Mouse (Mus musculus): ENCODE data around the gene Rarb. TPM values are rescaled to one million over a fixed set of nuclear protein-coding genes. Genes with fewer than 3 reads are reported as not detected.

The Rarb gene
- polyA plus RNA-seq, 1 experiment from 2014 or later = 16.8 TPM

DNA sequence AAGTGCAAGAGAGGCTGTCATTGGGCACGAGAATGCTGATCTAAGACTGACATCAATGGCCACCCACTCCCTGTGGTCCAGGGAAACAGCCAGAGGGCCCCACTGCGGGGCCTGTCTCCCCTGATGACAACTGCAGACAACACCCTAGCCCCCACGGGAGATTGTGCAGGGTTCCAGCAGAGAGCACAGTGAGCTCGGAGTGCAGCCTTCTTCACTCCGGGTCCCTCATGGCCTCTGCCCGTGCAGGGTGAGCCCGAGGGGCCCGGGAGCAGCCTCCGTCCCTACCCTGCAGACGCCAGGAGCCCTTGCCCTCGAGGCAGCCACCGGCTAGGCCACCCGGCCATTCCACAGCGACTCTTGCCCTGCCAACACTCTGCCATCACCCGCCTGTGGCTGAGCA is 95.0 kb downstream of the Rarb start:
- Histone ChIP-seq H3K9me3 (0 out of 2 replicates have a peak, but pooled peaks cover 4% of the 10 kb centered on the region), H3K4me1 (no peaks in the 10 kb centered on the region), H3K27me3 (ENCODE audit: poor library complexity, severe bottlenecking) (no peaks in the 10 kb centered on the region), H3K36me3 (replicated peaks) (no peaks in the 10 kb centered on the region), H3K27ac (no peak overlapping the region), H3K4me3 (no peak overlapping the region)
- no peak for DNase-seq (ENCODE audit: extremely low spot score, low spot score)
- WGBS = 90% methylated on average over 15 of the region's 15 CpGs

DNA sequence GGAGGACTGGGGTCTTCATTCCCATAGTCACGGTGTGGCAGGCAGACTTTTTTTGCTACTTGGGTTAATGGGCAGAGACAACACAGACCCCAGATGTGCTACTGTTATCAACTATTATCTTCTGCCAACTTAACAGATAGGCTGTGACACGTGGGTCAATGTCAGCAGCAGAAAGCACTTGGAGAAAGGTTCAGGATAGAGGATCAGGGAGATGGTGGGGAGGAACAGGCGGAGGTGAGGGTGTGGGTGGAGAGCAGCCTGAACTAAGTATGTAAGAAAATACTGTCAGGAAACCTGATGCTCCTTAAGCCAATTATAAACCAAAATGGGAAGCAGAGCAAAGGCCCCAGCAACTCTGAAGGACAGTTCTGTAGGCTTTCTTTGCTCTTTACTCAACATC is 101.1 kb downstream of the Rarb start:
- no peaks in the 10 kb centered on the region for H3K9me3 ChIP-seq
- H3K4me3 ChIP-seq = no peak overlapping the region
- no peak for DNase-seq (ENCODE audit: extremely low spot score, low spot score)
- H3K27me3 ChIP-seq (ENCODE audit: poor library complexity, severe bottlenecking) = no peaks in the 10 kb centered on the region
- H3K27ac ChIP-seq = no peak overlapping the region
- WGBS = 78% methylated on average over 3 of the region's 3 CpGs
- H3K4me1 ChIP-seq = peaks cover 6% of the 10 kb centered on the region; the same call in 1 of the 2 replicates
- no peaks in the 10 kb centered on the region for H3K36me3 ChIP-seq (replicated peaks)

DNA sequence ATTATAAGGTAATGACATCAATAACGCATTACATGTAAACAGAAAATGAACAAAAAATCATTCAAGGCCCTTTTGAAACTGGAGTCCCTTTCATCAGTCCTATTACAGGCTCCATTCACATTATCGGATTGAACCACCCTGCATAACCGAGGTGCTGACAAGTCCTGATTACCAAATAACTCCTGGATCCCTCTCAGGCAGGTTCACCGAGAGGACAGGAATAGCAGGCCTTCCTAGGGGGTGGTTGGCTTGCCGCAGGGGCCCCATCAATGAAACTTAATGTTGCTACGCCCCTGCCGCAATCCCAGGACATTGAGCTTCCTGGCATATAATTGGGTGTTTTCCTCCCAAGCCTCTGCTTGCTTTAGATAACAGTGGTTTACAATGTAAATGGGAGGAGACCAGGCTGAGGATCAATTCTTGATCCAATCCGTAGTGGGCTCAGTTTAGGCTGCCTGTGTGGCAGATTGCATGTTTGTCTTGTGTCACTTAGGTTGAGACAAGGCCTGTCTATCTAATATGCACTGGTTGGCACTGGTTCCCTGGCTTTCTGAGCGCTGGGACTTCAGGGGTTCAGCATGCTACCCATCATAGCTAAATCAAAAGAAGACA is 104.5 kb downstream of the Rarb start:
- H3K36me3 ChIP-seq (replicated peaks) = no peaks in the 10 kb centered on the region
- 65% methylated on average over 9 of the region's 9 CpGs for WGBS
- H3K27ac ChIP-seq = no peak overlapping the region
- H3K4me1 ChIP-seq = peaks cover 6% of the 10 kb centered on the region; the same call in 1 of the 2 replicates
- DNase-seq (ENCODE audit: extremely low spot score, low spot score) = no peak
- no peaks in the 10 kb centered on the region for H3K27me3 ChIP-seq (ENCODE audit: poor library complexity, severe bottlenecking)
- H3K4me3 ChIP-seq = no peak overlapping the region
- H3K9me3 ChIP-seq = no peaks in the 10 kb centered on the region

DNA sequence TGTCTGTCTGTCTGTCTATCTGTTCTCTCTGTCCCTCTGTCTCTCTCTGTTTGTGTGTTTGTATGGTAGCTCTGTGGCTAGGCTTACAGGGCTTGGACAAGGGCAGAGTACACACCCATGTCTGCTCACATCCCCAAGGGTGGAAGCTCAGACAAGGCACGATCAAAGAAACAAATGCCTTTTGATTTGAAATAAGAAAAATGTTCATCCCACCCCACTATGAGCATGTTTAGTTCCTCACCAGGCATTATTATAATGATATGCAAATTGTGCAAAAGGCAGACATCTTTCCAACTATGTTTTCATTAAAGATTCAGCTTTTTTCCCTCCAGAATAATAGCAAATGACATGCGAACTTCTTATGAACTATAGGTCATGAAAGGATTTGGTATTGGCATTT is 105.2 kb downstream of the Rarb start:
- no peak overlapping the region for H3K4me3 ChIP-seq
- H3K36me3 ChIP-seq (replicated peaks) = no peaks in the 10 kb centered on the region
- H3K4me1 ChIP-seq = peaks cover 6% of the 10 kb centered on the region; the same call in 1 of the 2 replicates
- no peaks in the 10 kb centered on the region for H3K9me3 ChIP-seq
- WGBS = 87% methylated on average over 2 of the region's 2 CpGs
- H3K27me3 ChIP-seq (ENCODE audit: poor library complexity, severe bottlenecking) = no peaks in the 10 kb centered on the region
- DNase-seq (ENCODE audit: extremely low spot score, low spot score) = no peak
- H3K27ac ChIP-seq = no peak overlapping the region

DNA sequence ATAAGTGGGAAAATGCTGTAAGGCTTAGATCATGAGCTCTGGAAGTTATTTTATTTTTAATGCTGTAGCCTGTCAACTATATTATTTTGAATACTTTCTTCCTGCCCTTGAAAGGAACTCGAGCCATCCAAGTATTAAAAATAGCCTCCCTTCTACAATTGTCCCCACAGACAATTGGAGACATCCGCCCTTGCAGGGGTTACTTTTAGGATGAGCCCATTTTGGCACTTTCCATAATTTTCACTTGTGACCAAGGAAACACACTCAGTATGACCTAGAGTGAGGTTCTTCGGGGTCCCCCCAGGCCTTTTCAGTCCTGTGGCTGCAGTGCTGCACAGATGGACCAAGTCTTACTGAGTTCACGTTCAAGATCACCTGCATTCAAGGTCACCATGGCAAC is 119.7 kb downstream of the Rarb start:
- Histone ChIP-seq H3K4me3 (no peak overlapping the region), H3K27ac (no peak overlapping the region), H3K27me3 (ENCODE audit: poor library complexity, severe bottlenecking) (no peaks in the 10 kb centered on the region), H3K36me3 (replicated peaks) (no peaks in the 10 kb centered on the region), H3K4me1 (peaks cover 8% of the 10 kb centered on the region), H3K9me3 (no peaks in the 10 kb centered on the region)
- WGBS = 80% methylated on average over 4 of the region's 4 CpGs
- no peak for DNase-seq (ENCODE audit: extremely low spot score, low spot score)

DNA sequence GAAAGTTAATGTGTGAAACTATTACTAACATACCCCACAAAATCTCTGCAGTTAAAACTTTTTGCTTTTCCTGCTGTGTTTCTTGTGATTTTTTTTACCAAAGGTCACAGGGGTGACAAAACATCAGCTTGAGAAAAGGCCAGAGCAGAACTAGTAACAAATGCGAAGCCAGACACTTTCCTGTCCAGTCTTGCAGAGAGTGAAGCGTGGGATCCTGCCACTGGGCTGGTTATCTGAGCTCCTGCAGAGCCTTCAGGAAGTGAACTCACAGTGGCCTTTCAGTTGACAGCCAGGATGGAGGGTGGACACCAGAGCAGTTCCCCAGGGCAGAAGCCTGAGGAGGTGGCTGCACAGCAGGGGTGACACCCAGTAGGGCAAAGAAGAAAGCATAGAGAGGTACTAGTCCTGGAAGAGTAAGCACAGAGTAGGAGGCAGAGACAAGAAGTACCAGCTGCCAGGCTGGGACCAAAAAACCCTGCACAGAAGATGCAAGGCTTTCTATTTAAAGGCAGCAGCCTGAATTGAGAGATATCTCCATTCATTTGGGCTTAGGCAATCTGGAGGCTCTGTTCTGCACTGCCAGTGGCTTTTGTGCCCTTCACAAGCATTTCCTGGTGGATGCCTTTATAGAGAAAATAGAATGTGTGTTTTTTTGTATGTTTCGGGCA is 123.4 kb downstream of the Rarb start:
- Histone ChIP-seq H3K27ac (peak overlapping the region; percentile 60; the same call in 1 of the 2 replicates), H3K9me3 (no peaks in the 10 kb centered on the region), H3K4me3 (no peak overlapping the region), H3K27me3 (ENCODE audit: poor library complexity, severe bottlenecking) (no peaks in the 10 kb centered on the region), H3K4me1 (peaks cover 8% of the 10 kb centered on the region), H3K36me3 (replicated peaks) (no peaks in the 10 kb centered on the region)
- no peak for DNase-seq (ENCODE audit: extremely low spot score, low spot score)
- 39% methylated on average over 3 of the region's 3 CpGs for WGBS

DNA sequence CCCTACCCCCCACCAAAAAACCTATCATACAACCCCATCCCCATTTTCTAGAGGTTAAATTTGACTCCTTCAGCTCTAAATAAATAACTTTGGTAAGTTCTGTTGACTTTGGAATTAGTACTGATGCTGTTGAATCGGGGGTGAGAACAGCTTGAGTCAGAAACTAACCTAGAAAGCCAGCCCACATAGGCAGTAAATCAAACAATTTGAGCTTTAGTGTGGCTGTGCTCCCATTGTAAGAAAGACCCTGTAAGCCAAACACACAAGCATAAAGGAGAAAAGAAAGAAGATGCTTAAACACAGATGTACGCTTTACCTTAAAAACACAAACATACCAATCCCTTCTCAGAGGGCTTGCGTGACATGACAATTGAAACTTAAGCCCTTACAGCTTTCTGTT is 140.6 kb downstream of the Rarb start:
- Histone ChIP-seq H3K36me3 (replicated peaks) (no peaks in the 10 kb centered on the region), H3K4me1 (no peaks in the 10 kb centered on the region), H3K27ac (no peak overlapping the region), H3K27me3 (ENCODE audit: poor library complexity, severe bottlenecking) (no peaks in the 10 kb centered on the region), H3K4me3 (no peak overlapping the region), H3K9me3 (no peaks in the 10 kb centered on the region)
- no peak for DNase-seq (ENCODE audit: extremely low spot score, low spot score)
- WGBS = 79% methylated on average over 3 of the region's 3 CpGs

DNA sequence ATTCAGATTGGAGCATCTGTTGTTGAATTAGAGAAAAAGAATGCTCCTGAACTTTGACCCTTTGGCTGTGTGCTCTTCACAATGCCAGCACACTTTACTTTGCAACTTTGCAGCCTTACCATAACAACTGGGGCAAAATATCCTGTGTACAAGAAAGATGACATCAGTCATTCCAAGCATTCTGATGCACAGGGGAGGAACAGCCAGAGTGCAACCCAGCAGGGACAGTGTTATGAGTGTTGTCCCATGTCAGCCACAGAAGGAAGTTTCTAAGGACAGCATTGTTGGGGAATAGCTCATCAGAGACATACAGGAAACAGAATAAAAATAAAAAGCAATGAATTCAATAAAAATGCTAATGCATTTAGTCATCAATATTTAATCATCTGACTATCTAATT is 141.9 kb downstream of the Rarb start:
- no peaks in the 10 kb centered on the region for H3K4me1 ChIP-seq
- H3K27me3 ChIP-seq (ENCODE audit: poor library complexity, severe bottlenecking) = no peaks in the 10 kb centered on the region
- no peak overlapping the region for H3K27ac ChIP-seq
- H3K4me3 ChIP-seq = no peak overlapping the region
- no peaks in the 10 kb centered on the region for H3K9me3 ChIP-seq
- no peaks in the 10 kb centered on the region for H3K36me3 ChIP-seq (replicated peaks)
- no peak for DNase-seq (ENCODE audit: extremely low spot score, low spot score)

DNA sequence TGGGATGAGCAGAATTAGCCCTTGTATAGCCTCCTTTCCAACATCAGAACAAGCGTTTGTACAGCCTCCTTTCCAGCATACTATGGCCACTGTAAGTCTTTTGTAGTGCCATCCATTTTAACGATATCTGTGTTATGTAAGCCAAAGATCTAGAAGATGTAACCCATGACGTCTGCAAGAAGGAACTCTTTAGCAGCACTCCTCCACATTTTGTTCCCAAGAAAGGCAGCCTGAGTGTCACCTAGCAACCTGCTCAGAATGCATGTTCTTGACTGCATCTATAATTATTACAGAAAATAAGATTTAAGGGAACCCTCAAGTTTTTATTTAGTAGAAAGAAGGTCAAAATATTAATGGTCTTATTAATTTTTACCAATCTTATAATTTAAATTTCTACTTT is 148.4 kb downstream of the Rarb start:
- DNase-seq (ENCODE audit: extremely low spot score, low spot score) = no peak
- Histone ChIP-seq H3K36me3 (replicated peaks) (no peaks in the 10 kb centered on the region), H3K27ac (no peak overlapping the region), H3K4me3 (no peak overlapping the region), H3K27me3 (ENCODE audit: poor library complexity, severe bottlenecking) (no peaks in the 10 kb centered on the region), H3K4me1 (no peaks in the 10 kb centered on the region), H3K9me3 (no peaks in the 10 kb centered on the region)
- WGBS = 86% methylated on average over 3 of the region's 3 CpGs

DNA sequence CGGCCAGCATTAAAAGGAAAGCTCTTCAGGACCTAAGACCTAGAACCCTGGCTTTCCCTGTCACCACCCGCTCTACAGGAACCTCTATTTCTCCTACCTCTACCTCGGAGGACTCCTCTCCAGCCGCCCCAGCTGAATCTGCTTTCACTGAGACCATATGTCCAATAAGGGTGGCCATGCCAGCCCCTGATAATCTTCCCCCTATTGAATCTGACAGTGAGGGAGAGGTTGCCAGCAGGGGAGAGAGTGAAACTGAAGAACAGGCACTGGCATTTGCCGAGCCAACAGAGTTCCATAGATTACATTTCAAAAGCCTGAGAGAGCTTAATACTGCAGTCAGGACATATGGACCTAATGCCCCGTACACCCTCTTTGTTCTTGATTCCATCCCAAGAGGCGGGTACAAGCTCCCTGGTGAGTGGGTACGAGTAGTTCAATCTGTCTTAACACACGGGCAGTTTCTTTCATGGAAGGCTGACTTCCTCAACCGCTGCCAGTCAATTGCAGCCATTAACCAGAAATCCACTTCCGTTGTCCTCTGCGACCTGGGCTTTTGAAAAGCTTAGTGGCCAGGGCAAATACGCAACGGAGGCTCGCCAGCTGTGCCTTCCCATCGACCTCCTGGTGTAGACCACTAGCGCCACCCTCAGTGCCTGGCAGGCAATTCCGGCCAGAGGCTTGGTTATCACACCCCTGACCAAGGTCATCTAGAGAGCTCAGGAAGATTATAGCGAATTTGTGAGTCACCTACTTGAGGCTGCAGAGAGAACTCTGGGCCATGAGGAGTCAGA is 179.6 kb downstream of the Rarb start:
- Histone ChIP-seq H3K36me3 (replicated peaks) (no peaks in the 10 kb centered on the region), H3K9me3 (peaks cover 30% of the 10 kb centered on the region), H3K4me1 (no peaks in the 10 kb centered on the region), H3K27me3 (ENCODE audit: poor library complexity, severe bottlenecking) (no peaks in the 10 kb centered on the region), H3K27ac (no peak overlapping the region), H3K4me3 (no peak overlapping the region)
- DNase-seq (ENCODE audit: extremely low spot score, low spot score) = no peak
- WGBS = 91% methylated on average over 19 of the region's 19 CpGs

DNA sequence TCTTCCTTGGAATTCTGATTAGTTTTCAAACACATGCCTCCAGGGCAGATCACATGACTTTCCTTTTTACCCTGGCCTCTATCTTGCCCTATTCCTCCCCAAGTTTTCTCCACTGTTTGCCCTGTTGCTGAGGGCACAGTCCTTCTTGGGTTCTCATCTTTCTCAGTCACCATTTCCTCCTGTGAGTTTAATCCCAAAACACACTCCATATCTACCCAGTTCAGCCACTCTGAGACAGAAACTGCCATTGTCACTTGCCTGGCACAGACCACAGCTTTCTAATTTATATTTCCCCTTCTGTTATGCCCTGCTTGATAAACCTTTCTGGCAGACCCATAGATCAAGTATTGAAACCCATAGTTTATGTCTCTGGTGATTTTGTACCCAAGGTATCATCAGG is 205.0 kb downstream of the Rarb start:
- Histone ChIP-seq H3K36me3 (replicated peaks) (no peaks in the 10 kb centered on the region), H3K27ac (no peak overlapping the region), H3K4me1 (no peaks in the 10 kb centered on the region), H3K4me3 (no peak overlapping the region), H3K27me3 (ENCODE audit: poor library complexity, severe bottlenecking) (no peaks in the 10 kb centered on the region), H3K9me3 (no peaks in the 10 kb centered on the region)
- DNase-seq (ENCODE audit: extremely low spot score, low spot score) = no peak

DNA sequence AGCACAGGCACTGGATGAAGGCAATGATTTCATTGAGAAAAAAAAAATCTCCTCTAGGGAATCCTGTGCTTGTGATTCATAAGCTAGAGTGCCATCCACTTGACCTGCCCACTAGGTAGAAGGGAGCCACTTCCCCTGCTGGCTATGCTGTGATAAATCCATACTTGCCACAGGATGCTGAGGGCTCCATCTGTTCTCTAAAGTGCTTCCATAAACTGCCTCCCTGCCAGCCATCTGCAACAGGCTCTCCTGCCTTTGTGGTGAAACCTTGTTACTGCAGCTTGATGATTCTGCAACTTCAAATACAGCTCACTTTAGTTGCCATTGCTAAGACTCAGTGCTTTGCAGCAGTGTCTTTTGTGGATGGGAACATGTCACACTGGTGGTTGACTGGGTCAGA is 213.5 kb downstream of the Rarb start:
- no peak for DNase-seq (ENCODE audit: extremely low spot score, low spot score)
- no peak overlapping the region for H3K4me3 ChIP-seq
- peaks cover 17% of the 10 kb centered on the region; the same call in 1 of the 2 replicates for H3K4me1 ChIP-seq
- no peaks in the 10 kb centered on the region for H3K36me3 ChIP-seq (replicated peaks)
- H3K27ac ChIP-seq = no peak overlapping the region
- H3K27me3 ChIP-seq (ENCODE audit: poor library complexity, severe bottlenecking) = no peaks in the 10 kb centered on the region
- no peaks in the 10 kb centered on the region for H3K9me3 ChIP-seq

DNA sequence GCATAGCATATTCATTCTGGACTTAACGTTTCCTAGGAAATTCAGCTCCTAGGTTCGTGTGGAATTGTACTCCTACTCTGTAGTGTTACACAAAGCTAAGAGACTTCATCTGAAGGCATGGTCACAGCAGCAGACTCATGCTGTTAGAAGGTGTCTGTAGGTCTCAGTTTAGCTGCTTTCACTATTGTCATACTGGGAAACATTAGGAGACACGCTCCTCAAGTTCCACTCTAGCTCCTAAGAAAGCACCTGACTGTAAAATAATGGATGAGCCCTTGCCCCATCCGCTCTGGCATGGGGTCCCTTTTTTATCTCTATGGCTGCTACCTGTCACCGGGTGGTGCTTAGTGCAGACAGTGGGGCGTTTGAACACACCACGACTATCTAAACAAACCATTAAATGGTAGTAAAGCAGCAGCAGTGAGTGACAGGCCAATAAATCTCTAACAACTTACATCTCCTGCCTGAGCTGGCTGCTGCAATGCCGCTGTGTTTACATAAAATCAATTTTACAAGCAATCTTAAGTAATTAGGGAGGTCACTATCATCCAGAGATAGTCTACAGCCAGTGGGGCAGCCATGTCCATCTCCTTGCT is 214.4 kb downstream of the Rarb start:
- Histone ChIP-seq H3K27me3 (ENCODE audit: poor library complexity, severe bottlenecking) (no peaks in the 10 kb centered on the region), H3K36me3 (replicated peaks) (no peaks in the 10 kb centered on the region), H3K4me1 (peaks cover 17% of the 10 kb centered on the region; the same call in 1 of the 2 replicates), H3K4me3 (no peak overlapping the region), H3K27ac (no peak overlapping the region), H3K9me3 (no peaks in the 10 kb centered on the region)
- no peak for DNase-seq (ENCODE audit: extremely low spot score, low spot score)
- whole genome bisulfite sequencing = 77% methylated on average over 8 of the region's 8 CpGs

Measured in forebrain, embryonic 10.5 days (tissue).